Mouse (Mus musculus) liver, embryonic 14.5 days (tissue): ENCODE data around the gene Rab3d. TPM values are rescaled to one million over a fixed set of nuclear protein-coding genes. Genes with fewer than 3 reads are reported as not detected.
"Not testable (repeated sequence)": the region's sequence is repeated elsewhere in the genome, so short reads cannot be mapped to it uniquely, and the experiment has no call there.

ENCODE experiments used
- ATAC-seq: fragments of 200-750 bp; cut with Nextera tagmentation; 2 replicates; pipeline ENCODE4 v1.8.0; 2017; ENCODE audit warnings: moderate number of reproducible peaks, mild to moderate bottlenecking, moderate library complexity; ENCODE audit not compliant: insufficient read depth
- DNase-seq, 3 experiments: peaks; one replicate each; pipeline ENCODE4 v3.0.0-alpha.2; 2012 to 2013; ENCODE audit warnings: low read depth in 3 of 3, low spot score in 3 of 3
- H3K27ac ChIP-seq: fragments of 300-500 bp; sonication (generic); 2 replicates; pipeline ENCODE4 v1.5.1; 2014; ENCODE audit warnings: moderate library complexity, mild to moderate bottlenecking, control low read depth, inconsistent platforms
- H3K27me3 ChIP-seq: fragments of 300-500 bp; sonication (generic); 2 replicates; pipeline ENCODE4 v1.6.1; 2014; ENCODE audit warnings: mild to moderate bottlenecking, low read length, moderate library complexity; ENCODE audit not compliant: control insufficient read depth, insufficient read depth
- H3K36me3 ChIP-seq: fragments of 300-500 bp; sonication (generic); replicated peaks from 2 replicates; pipeline ENCODE4 v1.6.1; 2014; ENCODE audit warnings: low read depth; ENCODE audit not compliant: control insufficient read depth, insufficient read depth
- H3K4me1 ChIP-seq, 2 experiments: fragments of 200-500 bp in 1 of 2; fragments of 300-500 bp in 1 of 2; sonication (generic) in 1 of 2; replicated peaks; 2 replicates each; pipeline ENCODE4 v1.6.1; 2012 to 2014; ENCODE audit warnings: antibody characterized with exemption in 1 of 2, inconsistent platforms in 1 of 2, low read length in 1 of 2; ENCODE audit not compliant: control insufficient read depth in 2 of 2, insufficient read depth in 2 of 2
- H3K4me2 ChIP-seq: fragments of 300-500 bp; sonication (generic); 2 replicates; pipeline ENCODE4 v1.6.1; 2014; ENCODE audit warnings: low read depth, mild to moderate bottlenecking, control low read depth, moderate library complexity
- H3K4me3 ChIP-seq, 2 experiments: fragments of 200-500 bp in 1 of 2; fragments of 300-500 bp in 1 of 2; sonication (generic) in 1 of 2; 2 replicates each; pipeline ENCODE4 v1.5.1; 2012 to 2014; ENCODE audit warnings: low read depth in 2 of 2, low read length in 2 of 2, mild to moderate bottlenecking in 2 of 2, control low read depth in 1 of 2, inconsistent platforms in 1 of 2, moderate library complexity in 1 of 2; ENCODE audit not compliant: insufficient read depth in 1 of 2
- H3K9ac ChIP-seq: fragments of 300-500 bp; sonication (generic); replicated peaks from 2 replicates; pipeline ENCODE4 v1.6.1; 2014; ENCODE audit warnings: mild to moderate bottlenecking, control low read depth, moderate library complexity
- H3K9me3 ChIP-seq: fragments of 300-500 bp; sonication (generic); 2 replicates; pipeline ENCODE4 v1.6.1; 2016; ENCODE audit warnings: low read length, mixed read lengths; ENCODE audit not compliant: control insufficient read depth
- CTCF ChIP-seq: IDR thresholded peaks from 2 replicates; pipeline ENCODE4 v1.5.1; 2016; ENCODE audit warnings: antibody characterized with exemption, low read depth, control low read depth
- EP300 ChIP-seq: IDR thresholded peaks from 2 replicates; pipeline ENCODE4 v1.6.1; 2016; ENCODE audit warnings: antibody characterized with exemption, low read depth
- WGBS: fragments of 180-500 bp; shearing (Covaris S2); extraction: QIAGEN DNeasy Blood & Tissue Kit; methylation state at CpG from one replicate; pipeline ENCODE4 v1.1.7; 2014; ENCODE audit not compliant: insufficient replicate concordance; 5-methylcytosine and 5-hydroxymethylcytosine counted together
- polyA plus RNA-seq, 2 experiments: library from polyadenylated mRNA; depleted of rRNA in 1 of 2; stranded (reverse) in 1 of 2; unstranded in 1 of 2; fragments of >200 nt; fragmentation: Nextera tagmentation in 1 of 2; extraction: Ambion mirVana in 1 of 2; gene quantifications; 2 replicates each; pipeline versions ENCODE4 v1.2.1 to v1.2.3; 2012 to 2014

The Rab3d gene
- polyA plus RNA-seq, 2 experiments = 6.4 to 6.7 TPM

DNA sequence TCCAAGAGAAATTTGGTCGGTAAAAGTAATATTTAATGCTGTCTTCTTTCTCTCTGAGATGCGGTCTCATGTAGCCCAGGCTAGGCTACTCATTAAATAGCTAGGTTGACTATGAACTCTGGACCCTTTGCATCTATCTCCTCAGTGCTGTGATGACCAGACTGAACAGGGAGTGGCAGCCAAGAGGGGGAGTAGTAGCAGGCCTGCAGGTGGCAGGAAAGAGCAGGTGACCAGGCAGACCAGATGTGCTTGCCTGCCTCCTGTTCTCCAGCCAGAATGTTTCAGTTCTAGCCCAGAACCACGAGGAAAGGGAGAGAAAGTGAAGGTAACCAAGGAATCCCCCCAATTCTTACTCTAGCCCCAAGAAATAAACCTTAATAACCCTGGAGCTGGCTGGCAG, 28.8 kb downstream of the Rab3d start:
- no peak overlapping the region for H3K4me3 ChIP-seq
- DNase-seq = no peak
- H3K9me3 ChIP-seq = no peaks in the 10 kb centered on the region
- no peak overlapping the region for H3K4me2 ChIP-seq
- TF ChIP-seq EP300 (no peak), CTCF (peak; percentile 53)
- 48% methylated on average over 3 of the region's 3 CpGs for WGBS
- no peak overlapping the region for H3K27ac ChIP-seq
- no peak overlapping the region for H3K9ac ChIP-seq
- no peaks in the 10 kb centered on the region for H3K4me1 ChIP-seq
- no peak for ATAC-seq
- no peaks in the 10 kb centered on the region for H3K27me3 ChIP-seq
- H3K36me3 ChIP-seq = no peaks in the 10 kb centered on the region

DNA sequence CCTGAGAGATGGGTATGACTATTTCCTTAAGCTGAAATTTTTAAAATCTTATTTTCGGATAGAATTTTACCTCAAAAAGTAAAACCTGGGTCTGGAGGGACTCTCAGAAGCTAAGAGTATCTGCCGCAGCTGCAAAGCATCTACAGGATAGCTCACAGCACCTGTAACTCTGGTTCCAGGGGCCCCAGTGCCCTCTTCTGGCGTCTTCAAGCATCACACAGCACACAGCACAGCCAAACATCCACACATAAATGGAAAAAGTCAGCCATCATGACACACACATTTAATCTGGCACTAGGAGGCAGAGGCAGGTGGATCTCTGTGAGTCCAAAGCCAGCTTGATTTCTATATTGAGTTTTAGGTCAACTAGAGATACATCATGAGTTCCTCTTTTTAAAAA, 41.4 kb downstream of the Rab3d start:
- H3K4me1 ChIP-seq = no peaks in the 10 kb centered on the region
- DNase-seq = no peak
- H3K27me3 ChIP-seq = no peaks in the 10 kb centered on the region
- TF ChIP-seq EP300 (no peak), CTCF (0 out of 2 replicates have a peak, but pooled peaks have one; percentile 23)
- H3K4me3 ChIP-seq = no peak overlapping the region
- H3K36me3 ChIP-seq = no peaks in the 10 kb centered on the region
- H3K9me3 ChIP-seq = no peaks in the 10 kb centered on the region
- H3K9ac ChIP-seq = no peak overlapping the region
- 51% methylated on average over 3 of the region's 3 CpGs for WGBS
- no peak for ATAC-seq
- no peak overlapping the region for H3K4me2 ChIP-seq
- H3K27ac ChIP-seq = no peak overlapping the region

DNA sequence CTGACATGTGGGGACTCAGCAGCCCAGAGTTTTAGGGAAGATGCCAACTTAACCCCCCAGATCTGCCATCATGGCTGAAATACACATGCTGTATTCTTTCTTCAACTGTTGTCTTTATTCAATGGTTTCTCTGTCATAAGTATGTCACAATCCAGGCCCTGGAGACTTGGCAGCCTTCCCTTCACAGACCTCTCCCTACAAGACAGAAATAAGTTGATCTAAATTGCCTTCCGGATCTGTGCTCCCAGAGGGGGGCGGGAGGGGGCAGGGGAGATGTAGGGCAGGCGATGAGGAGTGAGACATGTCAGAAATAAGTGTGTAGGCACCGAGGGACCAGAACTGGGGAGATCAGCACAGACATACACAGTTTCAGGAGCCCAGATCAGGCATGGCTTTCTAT, 45.8 kb downstream of the Rab3d start:
- ATAC-seq = no peak
- Histone ChIP-seq H3K9me3 (no peaks in the 10 kb centered on the region), H3K36me3 (no peaks in the 10 kb centered on the region), H3K9ac (no peak overlapping the region), H3K27ac (no peak overlapping the region), H3K27me3 (no peaks in the 10 kb centered on the region), H3K4me1 (no peaks in the 10 kb centered on the region; a peak in 1 of 4 replicates), H3K4me3 (no peak overlapping the region), H3K4me2 (no peak overlapping the region)
- no peak for DNase-seq
- 60% methylated on average over 4 of the region's 4 CpGs for WGBS
- TF ChIP-seq EP300 (no peak), CTCF (no peak)

DNA sequence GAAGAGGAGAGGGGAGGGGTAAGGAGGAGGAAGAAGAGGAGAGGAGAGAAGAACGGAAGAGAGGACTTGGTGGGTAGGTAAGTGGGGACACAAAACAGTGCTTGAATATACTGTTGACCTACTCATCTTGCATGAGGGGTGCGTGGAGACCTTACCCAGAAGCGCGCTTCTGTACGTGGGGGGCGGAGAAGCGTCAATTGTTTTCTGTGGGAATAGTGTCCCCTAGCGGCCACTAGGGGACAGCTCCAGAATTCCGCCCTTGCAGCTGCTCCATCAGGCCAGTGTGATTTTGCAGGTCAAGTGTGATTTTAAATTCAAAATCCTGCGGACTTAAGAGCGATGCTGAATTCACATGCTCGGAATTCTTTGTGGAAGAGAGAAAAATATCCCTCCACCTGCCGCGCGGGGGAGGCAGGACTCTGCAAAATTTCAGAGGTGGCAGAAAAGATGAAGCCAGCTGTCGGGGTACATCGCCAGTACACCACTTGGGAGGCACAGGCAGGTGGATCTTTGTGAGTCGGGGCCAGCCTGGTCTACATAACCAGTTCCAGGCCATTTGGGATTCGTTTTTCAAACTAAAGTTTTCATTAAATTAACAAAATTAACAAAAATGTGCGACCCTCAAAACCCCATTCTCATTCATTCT, 47.0 kb downstream of the Rab3d start:
- ATAC-seq (no peak), DNase-seq (peak in 1 of 3 experiments; percentile 12)
- Histone ChIP-seq H3K4me2 (no peak overlapping the region), H3K4me1 (no peaks in the 10 kb centered on the region; a peak in 1 of 4 replicates), H3K27ac (no peak overlapping the region), H3K9ac (no peak overlapping the region), H3K9me3 (no peaks in the 10 kb centered on the region), H3K4me3 (no peak overlapping the region), H3K36me3 (no peaks in the 10 kb centered on the region), H3K27me3 (no peaks in the 10 kb centered on the region)
- TF ChIP-seq CTCF = peak; percentile 86
- TF ChIP-seq EP300 = no peak
- 14% methylated on average over 20 of the region's 20 CpGs for WGBS

DNA sequence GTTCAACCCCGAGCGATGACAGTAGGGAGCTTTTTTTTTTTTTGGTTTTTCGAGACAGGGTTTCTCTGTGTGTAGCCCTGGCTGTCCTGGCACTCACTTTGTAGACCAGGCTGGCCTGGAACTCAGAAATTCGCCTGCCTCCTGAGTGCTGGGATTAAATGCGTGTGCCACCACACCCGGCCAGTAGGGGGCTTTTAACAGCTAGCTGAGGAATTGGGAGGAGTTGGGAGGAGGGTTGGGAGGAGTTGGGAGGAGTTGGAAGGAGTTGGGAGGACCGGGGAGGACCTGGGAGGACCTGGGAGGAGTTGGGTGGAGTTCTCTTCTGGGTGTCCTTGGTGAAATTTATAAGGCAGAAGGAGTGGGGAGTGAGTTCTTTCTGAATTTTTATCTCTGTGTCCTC, 48.7 kb downstream of the Rab3d start:
- not testable (repeated sequence) for DNase-seq, H3K27ac ChIP-seq, H3K9me3 ChIP-seq, ATAC-seq, H3K4me2 ChIP-seq, H3K36me3 ChIP-seq, H3K27me3 ChIP-seq, H3K4me1 ChIP-seq, H3K9ac ChIP-seq, H3K4me3 ChIP-seq
- 55% methylated on average over 7 of the region's 7 CpGs for WGBS
- TF ChIP-seq CTCF = peak; percentile 63
